Mouse (Mus musculus): ENCODE data around the gene Ube2l6.
A peak's percentile ranks its signal among the peaks of the same experiment; 100 is the strongest.
"Not testable (repeated sequence)": the region's sequence is repeated elsewhere in the genome, so short reads cannot be mapped to it uniquely, and the experiment has no call there.

The Ube2l6 gene

DNA sequence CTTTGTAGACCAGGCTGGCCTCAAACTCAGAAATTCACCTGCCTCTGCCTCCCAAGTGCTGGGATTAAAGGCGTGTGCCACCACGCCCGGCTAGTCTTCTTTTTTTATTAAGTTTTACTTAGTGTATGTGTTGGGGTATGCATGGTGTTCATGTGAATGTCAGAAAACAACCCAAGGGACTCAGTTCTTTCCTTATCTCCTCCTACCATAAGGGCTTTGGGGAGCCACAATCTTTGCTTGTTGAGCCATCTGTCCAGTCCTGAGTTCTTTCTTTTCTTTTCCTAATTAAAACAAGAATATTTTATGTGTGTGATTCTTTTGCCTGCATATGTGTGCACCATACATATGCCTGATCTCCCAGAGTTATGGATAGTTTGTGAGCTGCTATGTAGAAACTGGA is 5.5 kb upstream of the Ube2l6 start:
- DNase-seq (ENCODE audit: low spot score in 2 of 2): no peak

DNA sequence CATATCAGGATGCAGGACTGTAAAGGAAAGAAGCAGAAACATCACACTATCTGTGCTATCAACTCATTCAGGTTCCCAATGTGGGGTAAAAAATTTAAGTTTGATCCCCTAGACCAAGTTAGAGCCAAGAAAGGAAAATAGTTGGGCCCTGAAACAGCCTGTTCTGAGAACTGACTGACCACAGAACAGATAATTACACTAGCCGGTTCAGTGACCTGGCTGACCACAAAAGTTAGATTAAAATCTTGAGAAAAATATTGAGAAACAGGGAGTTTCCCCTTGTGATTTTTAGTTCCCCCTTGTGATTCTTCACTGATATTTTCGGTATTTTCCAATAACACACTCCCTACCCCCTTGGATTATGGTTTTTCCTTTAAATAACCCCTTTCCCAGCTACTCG is 4.8 kb upstream of the Ube2l6 start:
- no peak for DNase-seq (ENCODE audit: low spot score in 2 of 2)

DNA sequence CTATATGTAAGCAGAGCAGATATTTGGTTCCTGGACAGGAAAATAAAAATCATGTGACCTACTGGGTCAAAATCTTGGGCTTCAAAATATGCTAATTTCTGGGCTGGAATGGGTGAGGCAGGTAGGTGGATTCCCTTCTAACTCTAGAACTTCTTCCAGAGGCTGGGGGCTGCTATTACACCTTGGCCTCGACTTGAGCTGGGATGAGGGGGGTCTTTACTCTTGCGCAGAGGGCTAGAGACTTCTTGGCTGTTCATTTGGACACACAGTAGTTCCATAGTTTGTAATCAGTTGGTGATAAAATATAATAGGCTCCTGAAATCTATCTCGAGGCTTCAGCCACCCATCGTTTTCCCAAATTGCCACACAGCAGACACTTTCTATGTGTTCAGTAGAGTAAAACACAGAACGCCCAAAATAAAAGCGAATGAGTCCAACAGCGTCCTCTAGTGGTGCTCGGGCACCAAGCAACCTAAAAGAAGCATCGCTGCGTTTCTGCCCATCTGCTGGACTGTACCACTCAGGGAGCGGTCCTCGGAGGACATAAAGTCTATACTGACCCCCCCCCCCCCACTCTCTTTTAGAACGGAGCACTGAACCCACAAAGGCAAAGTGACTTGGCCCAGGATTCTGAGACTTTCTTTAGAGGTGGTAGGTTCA is 665 bp upstream of the Ube2l6 start:
- DNase-seq (ENCODE audit: low spot score in 2 of 2): peak; percentile 52 to 67

DNA sequence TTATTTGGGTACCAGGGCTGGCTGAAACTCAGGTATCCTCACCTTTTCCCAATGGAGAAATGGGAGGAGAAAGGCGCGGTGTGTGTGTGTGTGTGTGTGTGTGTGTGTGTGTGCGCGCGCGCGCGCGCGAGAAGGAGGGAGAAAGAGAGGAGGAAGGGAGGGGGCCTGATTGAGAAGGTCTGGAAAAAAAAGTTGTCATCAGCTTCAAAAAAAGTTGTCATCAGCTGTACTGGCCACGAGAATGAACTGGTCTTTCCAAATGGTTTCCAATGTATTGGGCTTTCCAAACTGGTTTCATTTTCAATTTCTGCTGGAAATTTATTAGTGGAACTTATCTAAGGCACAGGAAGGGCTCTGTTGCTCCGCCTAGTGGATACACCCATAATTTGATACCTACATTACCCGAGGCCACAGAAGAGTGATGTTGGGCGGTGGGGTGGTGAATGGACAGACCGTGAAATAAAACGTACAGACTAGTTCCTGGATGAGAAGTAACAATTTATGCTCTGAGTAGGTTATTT is 473 bp downstream of the Ube2l6 start:
- peak; percentile 36 to 50 for DNase-seq (ENCODE audit: low spot score in 2 of 2)

DNA sequence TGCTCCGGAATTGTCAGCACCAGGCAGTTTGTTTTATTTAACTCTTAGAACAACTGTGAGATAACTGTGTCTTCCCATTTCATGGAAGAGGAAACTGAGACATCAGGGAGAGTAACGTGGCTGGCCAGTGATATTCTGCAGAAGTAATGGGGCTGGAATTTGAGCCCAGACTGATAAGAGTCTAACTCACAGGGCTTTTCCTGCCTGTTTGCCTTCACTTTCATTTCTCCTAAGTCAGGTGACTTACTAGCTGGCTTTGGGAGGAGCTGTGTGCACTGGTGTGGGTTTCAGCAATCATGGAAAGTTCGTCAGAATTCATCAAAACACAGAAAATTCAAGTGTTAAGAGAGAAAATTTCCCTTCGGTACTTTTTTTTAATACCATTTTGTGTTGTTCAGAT is 1.7 kb downstream of the Ube2l6 start:
- DNase-seq (ENCODE audit: low spot score in 2 of 2): no peak

DNA sequence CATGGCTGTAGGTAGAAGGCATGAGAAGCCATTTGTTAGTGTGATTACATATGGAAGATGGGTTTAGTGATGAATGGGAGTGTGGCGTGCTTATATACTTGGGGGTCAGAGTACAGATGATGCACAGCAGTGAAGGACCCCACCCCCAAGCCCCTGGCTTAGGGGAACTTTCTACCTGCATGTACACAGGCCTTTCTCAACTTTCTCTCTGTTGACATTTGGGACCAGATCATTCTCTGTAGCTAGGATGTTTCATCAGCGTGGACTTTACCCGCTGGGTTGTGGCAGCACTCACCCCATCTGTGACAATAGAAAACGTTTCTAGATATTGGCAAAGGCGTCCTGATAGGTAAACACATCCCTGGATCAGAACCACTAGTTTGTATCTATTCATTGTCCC is 2.6 kb downstream of the Ube2l6 start:
- not testable (repeated sequence) for DNase-seq (ENCODE audit: low spot score in 2 of 2)

DNA sequence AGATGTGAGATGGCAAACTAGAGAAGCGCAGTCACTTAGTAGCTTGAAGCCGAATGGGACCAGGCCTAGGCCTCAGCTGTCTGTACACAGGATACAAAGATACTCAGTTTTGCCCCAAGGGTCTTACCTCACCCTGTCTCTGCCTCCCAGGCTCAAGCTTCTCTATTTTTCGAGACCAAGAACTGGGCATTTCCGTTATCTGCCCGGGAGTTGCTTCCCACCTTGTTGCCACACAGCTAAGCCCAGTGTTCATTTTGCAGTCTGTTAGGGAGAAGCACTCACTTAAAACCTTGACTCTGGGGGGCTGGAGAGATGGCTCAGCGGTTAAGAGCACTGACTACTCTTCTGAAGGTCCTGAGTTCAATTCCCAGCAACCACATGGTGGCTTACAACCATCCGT is 5.3 kb downstream of the Ube2l6 start:
- DNase-seq (ENCODE audit: low spot score in 2 of 2): no peak

DNA sequence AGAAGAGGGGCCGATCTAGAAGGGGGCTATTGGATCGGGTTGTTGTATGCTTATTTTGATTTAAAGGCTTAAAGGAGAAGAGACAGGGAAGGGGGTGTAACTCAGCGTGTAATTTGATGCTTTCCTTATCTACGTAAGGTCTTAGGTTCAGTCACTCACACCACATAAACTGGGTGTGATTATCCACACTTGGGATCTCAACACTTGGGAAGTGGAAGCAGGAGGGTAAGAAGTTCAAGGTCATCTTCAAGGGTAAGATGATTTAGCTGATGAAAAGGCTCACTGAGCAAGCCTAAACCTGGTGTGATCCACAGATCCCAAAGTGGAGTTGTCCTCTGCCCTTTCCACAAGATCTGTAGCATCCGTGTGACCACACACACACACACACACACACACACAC is 7.9 kb downstream of the Ube2l6 start:
- DNase-seq (ENCODE audit: low spot score in 2 of 2): no peak

DNA sequence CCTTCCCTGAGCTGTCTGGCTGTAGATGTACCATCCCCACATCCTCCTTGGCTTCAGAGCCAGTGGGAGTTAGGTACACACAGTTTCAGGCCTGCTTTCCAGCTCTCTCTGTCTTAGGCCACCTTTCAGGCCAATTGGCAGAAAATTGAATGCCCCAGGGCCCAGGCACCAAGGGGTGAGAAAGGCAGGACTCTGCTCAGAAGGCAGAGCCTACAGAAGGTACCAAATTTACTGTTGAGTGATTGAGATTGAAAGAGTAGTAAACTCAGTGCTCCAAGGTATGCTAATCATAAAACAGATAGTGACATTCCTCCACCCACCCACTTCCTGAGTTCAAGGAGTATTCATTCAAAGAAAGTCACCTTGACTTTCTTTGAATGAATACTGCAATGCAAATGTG is 10.7 kb downstream of the Ube2l6 start:
- no peak for DNase-seq (ENCODE audit: low spot score in 2 of 2)

DNA sequence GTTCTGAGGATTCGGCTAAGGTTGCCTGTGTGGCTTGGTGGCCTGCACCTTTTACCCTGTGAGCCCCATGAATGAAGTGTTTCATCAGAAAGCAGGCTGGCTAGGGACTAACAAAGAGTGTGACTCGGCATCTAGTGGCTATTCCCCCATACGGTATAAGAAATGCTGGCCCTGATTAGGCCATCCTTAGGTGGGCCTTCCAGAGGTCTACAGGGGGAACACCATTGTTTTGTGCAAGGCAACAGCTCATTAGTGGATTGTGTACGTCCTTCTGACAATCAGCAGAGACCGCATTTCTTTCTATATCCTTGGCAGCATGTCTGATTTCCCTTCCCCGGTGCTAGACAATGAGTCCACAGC is 11.9 kb downstream of the Ube2l6 start:
- no peak for DNase-seq (ENCODE audit: low spot score in 2 of 2)

DNA sequence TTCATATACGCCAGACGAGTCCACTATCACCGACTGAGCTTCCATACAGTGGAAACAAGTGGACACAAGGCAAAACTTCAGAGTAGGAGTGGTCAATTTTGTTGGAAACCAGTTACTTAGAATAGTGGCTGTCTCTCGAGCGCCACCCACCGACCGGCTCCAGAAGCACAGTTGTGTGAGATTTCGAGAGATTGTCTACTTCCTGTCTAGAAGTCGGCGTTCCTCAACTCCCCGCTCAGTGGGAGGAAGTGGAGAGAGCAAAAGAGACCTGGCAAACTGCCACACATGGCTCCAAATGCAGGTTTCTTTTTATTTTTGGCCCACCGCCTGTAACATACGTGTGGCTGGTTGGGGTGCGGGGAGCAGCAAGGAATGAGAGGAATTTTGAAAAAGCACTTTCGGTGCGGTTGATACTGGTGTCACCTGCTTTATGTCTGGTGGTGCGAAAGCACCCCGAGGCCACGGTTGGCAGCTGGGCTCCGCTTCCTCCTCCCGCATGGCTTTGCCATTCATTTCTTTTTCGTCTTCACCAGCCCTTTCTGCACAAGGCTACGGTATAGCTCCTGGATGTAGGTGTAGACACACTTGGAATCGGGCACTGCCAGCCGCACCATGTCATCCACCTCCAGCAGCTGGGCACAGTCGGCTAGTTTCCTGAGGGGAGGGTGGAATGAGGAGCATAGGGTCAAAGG is 12.4 kb downstream of the Ube2l6 start:
- DNase-seq (ENCODE audit: low spot score in 2 of 2): peak; percentile 54 to 55

DNA sequence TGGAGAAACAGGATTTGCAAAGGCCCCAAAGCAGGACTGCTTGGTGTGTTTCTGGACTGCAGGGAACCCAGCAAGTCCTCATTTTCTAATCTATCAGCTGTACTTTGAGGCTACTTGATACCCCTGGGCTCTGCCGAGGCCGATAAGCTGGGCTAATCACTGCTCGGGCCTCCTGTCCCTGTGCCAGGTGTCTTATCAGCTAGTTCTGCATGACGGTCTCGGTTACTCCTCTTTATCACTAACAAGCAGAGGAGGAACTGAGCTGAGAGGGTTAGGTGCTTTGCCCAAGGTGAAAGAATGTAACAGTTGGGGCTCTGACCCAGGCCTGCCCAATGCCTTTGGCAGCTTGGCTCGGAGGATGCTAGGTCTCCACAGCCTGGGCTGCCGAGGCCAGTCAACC is 13.3 kb downstream of the Ube2l6 start:
- DNase-seq (ENCODE audit: low spot score in 2 of 2): no peak

DNA sequence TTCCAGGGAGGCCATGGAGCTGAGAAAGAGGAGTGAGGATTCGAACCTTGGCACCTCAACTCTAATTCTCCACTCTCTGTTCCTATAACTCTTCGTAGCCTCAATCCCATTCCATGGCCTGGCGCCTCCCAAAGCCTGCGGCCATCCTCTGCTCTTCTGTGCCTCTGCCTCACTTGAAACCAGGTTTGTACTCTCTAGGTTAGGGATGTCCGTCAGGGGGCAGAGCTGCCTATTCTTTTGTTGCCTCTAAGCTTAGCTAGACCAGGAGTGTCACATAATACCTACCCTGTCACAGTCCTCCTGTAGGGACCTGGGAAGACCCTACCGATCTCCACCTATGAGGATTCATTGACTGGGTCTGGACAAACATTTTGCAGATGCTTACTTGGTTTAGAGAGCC is 14.0 kb downstream of the Ube2l6 start:
- no peak for DNase-seq (ENCODE audit: low spot score in 2 of 2)

DNA sequence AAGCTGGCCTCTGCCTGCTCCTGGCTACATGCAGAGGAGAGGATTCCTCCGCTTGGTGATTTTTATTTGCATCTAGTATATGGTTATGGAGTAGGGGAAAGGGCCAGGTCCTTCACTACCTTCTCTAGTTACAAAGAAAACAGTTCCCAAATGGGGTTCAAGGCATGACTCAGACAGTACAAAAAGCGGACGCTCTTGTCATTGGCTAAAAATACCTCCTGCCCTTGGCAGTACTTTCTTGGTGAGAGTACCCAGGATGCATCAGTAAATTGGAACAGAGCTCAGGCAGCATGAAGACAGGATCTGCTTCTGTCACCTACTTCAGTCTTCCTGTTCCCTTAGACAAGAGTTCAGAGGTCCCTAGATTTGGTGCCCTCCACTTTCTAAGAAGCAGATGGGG is 21.2 kb downstream of the Ube2l6 start:
- no peak for DNase-seq (ENCODE audit: low spot score in 2 of 2)

DNA sequence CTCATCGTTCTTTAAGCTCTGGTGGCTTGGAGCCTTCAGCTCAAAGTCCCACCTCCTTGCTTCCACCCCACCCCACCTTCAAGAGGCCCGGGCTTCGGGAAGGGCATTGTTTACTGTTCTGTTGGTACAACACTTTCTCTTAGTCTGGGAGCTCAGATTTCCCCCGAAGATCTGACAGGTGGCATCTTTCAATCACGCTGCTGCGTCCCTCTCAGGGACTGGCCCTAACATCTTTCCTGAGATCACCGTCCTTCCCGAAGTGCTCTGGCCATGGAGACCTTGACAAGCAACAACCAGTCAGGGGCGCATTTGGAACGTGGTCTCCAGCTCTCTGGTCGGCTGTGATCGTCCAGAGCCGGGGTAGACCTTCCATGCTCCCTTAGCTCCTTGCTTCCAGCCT is 23.9 kb downstream of the Ube2l6 start, which contains the start of gene Smtnl1:
Gene Smtnl1 (minus strand): TSS at position 101 of the 400 bp plus-strand sequence.
- no peak for DNase-seq (ENCODE audit: low spot score in 2 of 2)

DNA sequence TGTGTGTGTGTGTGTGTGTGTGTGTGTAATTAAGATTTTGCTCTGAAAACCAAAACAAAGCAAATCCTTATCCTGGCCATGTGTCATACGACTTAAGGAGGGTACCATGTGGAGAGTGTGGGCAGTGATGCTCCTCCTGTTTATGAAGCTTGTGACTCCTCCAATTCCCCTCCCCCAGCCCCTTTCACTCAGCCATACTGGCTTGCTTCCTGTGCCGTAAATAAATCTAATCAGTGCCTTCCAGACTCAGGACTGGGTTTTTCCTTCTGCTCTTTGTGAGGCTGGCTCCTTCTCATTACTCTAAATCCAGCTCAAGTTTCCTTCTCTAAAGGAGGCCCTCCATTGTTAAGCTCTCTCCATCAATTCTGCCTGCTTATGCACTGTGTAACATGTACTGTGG is 24.6 kb downstream of the Ube2l6 start:
- no peak for DNase-seq (ENCODE audit: low spot score in 2 of 2)

DNA sequence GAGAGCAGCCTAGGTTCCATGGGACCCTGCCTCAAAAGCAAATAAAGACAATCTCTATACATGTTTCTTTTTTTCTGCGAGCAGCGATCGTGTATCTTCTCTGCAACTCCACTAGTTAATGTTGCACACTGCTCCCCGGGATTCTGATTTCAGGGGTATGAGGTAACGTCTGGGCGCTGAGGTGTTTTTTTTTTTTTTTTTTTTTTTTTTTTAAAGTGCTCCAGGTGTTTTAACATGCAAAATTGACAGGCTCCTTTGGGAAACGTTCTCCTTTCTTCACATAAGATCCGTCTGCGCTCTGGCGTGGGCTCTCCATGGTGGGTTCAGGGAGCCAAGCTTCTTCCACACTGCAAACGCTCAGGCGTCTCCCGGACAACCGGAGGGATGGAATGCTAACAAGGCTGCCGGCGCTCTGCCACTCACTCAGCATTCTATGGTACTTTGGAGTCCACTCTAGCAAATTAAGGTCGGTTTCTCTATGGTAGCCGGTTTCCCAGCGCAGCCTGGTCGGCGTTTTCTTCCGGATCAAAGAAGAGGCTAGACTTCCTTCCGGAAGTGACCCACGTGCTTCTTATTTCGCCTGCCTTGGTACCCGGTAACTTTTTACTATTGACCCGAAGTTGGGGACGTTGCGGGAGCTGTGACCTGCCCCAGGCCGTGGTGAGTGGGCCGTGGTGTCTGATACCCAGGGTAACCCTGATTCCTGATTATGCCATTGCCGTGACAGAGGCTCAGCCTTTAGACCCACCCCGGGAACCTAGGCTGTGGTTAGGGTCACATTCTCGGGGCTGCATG is 28.1 kb downstream of the Ube2l6 start, which contains the start of gene Timm10:
Gene Timm10 (plus strand): TSS at position 510 of the 795 bp plus-strand sequence.
- DNase-seq (ENCODE audit: low spot score in 2 of 2): peak; percentile 40 to 85

DNA sequence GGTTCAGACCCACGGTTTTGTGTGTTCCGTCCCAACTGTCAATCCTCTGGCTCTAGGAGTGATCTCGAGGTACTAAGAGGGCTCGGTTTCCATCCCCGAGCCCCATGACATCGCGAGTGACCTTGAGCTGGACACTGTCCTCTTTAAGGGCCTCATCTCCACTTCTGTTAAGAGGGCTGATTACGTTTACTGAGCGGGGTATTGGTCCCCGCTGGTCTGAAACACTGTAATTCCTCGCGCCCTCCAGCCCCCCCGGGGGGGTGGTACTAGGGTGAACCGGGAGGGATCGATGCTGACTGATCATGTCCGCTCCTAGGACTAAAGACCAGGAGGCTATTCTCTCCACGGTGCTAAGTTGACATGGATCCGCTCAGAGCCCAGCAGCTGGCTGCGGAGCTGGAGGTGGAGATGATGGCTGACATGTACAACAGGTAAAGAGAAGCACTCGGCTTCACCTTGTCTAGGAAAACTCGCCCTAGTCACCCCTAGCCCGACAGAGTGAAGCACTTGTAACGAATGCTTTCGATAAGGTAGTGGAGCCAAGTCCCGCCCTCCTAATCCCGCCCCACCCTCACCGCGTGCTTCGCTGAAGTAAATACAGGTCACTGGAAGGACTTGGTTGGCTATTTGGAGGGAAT is 28.8 kb downstream of the Ube2l6 start:
- peak in 1 of 2 experiments; percentile 31 for DNase-seq (ENCODE audit: low spot score in 2 of 2)

DNA sequence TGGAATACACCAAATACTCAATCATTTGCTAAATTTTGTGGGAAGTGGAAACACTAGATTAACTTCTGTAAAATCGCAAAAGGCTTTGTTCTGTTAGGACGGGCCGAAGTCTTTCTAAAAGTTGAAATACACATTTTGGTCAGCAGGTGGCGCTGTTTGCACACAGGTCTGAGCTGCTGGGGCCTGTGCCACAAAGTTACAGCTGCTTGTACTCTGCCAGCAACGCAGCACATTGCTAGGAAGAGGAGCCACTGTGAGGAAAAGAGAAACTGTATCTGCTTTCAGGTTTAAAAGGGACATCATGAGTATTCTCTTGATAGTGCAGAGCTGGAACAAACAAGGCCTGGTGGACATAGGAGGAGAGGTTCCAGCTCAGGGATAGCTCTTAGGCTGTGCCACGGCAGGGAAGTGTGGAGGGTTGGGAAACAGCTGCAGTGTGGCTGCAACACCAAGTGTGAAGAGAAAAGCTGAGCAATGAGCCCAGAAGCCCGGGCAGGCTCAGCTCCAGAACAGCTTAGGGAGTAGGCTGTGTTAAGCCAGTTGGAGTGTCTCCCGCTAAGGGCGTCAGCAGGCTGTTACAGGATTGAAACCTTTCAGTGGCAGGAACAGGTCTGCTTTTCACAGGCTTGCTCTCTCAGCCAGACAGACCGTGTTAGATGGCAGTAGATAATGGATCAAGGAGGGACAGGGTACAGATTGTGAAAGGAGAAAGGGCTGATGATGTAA is 33.2 kb downstream of the Ube2l6 start:
- peak; percentile 66 to 71 for DNase-seq (ENCODE audit: low spot score in 2 of 2)

DNA sequence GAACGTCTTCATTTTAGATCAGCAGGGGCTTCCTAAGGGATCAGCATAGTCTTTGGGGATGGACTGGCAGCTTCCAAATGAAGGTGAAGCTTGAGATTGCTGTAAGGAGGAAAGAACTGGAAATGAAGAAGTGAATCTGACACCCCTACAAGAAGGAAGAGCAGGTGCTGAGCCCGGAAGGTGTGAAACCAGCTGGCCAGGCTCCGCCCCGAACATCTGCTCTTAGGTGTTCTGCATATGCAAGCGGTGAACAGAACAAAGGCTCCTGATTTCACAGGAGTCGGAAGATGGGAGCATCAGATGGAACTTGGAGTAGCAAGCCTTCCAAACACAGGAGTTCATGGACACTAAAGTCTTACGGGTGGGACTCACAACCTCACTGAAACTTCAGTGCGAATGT is 38.5 kb downstream of the Ube2l6 start:
- no peak for DNase-seq (ENCODE audit: low spot score in 2 of 2)
